Mouse (Mus musculus): Measurements from ENCODE around the gene Bach1. TPM values are rescaled to one million over a fixed set of nuclear protein-coding genes. Genes with fewer than 3 reads are reported as not detected.
"Not testable (repeated sequence)": the region's sequence is repeated elsewhere in the genome, so short reads cannot be mapped to it uniquely, and the experiment has no call there.

Bach1 gene
- polyA plus RNA-seq, 1 experiment: 4.9 TPM

- Histone ChIP-seq H3K4me3 (ENCODE audit: insufficient read depth, poor library complexity, severe bottlenecking) (no peak overlapping the region), H3K79me3 (ENCODE audit: low read depth) (no peaks in the 10 kb centered on the region), H3K27me3 (ENCODE audit: control insufficient read depth, insufficient read depth, insufficient read length) (no peaks in the 10 kb centered on the region), H3K79me2 (ENCODE audit: control insufficient read depth, insufficient read depth) (no peaks in the 10 kb centered on the region), H3ac (ENCODE audit: control insufficient read depth, insufficient read length, low read depth) (no peak overlapping the region), H3K36me3 (ENCODE audit: control insufficient read depth, insufficient read depth) (no peaks in the 10 kb centered on the region)
- TF ChIP-seq MAX (IDR thresholded peaks at IDR 0.05) (no peak), USF1 (IDR thresholded peaks at IDR 0.05; ENCODE audit: low read depth) (no peak), FOSL1 (IDR thresholded peaks at IDR 0.05; ENCODE audit: insufficient read depth, low read length, poor library complexity, severe bottlenecking) (no peak), MYOG (IDR thresholded peaks at IDR 0.05; ENCODE audit: control insufficient read depth, extremely low read depth, insufficient read length) (no peak), MYOD1 (IDR thresholded peaks at IDR 0.05; ENCODE audit: control insufficient read depth, insufficient read length, low read depth) (no peak), CTCF (IDR thresholded peaks at IDR 0.05; ENCODE audit: control insufficient read depth, insufficient read depth, insufficient read length) (no peak), CEBPB (IDR thresholded peaks at IDR 0.05; ENCODE audit: low read depth) (no peak)
Measured at GRCm38 (mm10) chr16:87680912-87681634, 17.7 kb upstream of the Bach1 start.

- no peaks in the 10 kb centered on the region for H3K36me3 ChIP-seq (ENCODE audit: control insufficient read depth, insufficient read depth)
- no peaks in the 10 kb centered on the region for H3K79me3 ChIP-seq (ENCODE audit: low read depth)
- no peak overlapping the region for H3K4me3 ChIP-seq (ENCODE audit: insufficient read depth, poor library complexity, severe bottlenecking)
- no peaks in the 10 kb centered on the region for H3K79me2 ChIP-seq (ENCODE audit: control insufficient read depth, insufficient read depth)
- H3K27me3 ChIP-seq (ENCODE audit: control insufficient read depth, insufficient read depth, insufficient read length): no peaks in the 10 kb centered on the region
- TF ChIP-seq MAX (IDR thresholded peaks at IDR 0.05): no peak
- no peak for TF ChIP-seq FOSL1 (IDR thresholded peaks at IDR 0.05; ENCODE audit: insufficient read depth, low read length, poor library complexity, severe bottlenecking)
- TF ChIP-seq MYOG (IDR thresholded peaks at IDR 0.05; ENCODE audit: control insufficient read depth, extremely low read depth, insufficient read length): no peak
- no peak for TF ChIP-seq USF1 (IDR thresholded peaks at IDR 0.05; ENCODE audit: low read depth)
- TF ChIP-seq CTCF (IDR thresholded peaks at IDR 0.05; ENCODE audit: control insufficient read depth, insufficient read depth, insufficient read length): no peak
- no peak for TF ChIP-seq CEBPB (IDR thresholded peaks at IDR 0.05; ENCODE audit: low read depth)
- no peak for TF ChIP-seq MYOD1 (IDR thresholded peaks at IDR 0.05; ENCODE audit: control insufficient read depth, insufficient read length, low read depth)
- H3ac ChIP-seq (ENCODE audit: control insufficient read depth, insufficient read length, low read depth): no peak overlapping the region
Measured at GRCm38 (mm10) chr16:87681848-87682247, 16.9 kb upstream of the Bach1 start.

GRCm38 (mm10) chr16:87686458-87686857, 12.3 kb upstream of the Bach1 start:
- H3K27me3 ChIP-seq (ENCODE audit: control insufficient read depth, insufficient read depth, insufficient read length): no peaks in the 10 kb centered on the region
- H3K79me2 ChIP-seq (ENCODE audit: control insufficient read depth, insufficient read depth): no peaks in the 10 kb centered on the region
- H3K36me3 ChIP-seq (ENCODE audit: control insufficient read depth, insufficient read depth): no peaks in the 10 kb centered on the region
- no peaks in the 10 kb centered on the region for H3K79me3 ChIP-seq (ENCODE audit: low read depth)
- no peak for TF ChIP-seq CTCF (IDR thresholded peaks at IDR 0.05; ENCODE audit: control insufficient read depth, insufficient read depth, insufficient read length)
- TF ChIP-seq MYOD1 (IDR thresholded peaks at IDR 0.05; ENCODE audit: control insufficient read depth, insufficient read length, low read depth): no peak
- no peak for TF ChIP-seq CEBPB (IDR thresholded peaks at IDR 0.05; ENCODE audit: low read depth)
- no peak for TF ChIP-seq MAX (IDR thresholded peaks at IDR 0.05)
- TF ChIP-seq MYOG (IDR thresholded peaks at IDR 0.05; ENCODE audit: control insufficient read depth, extremely low read depth, insufficient read length): no peak
- no peak for TF ChIP-seq FOSL1 (IDR thresholded peaks at IDR 0.05; ENCODE audit: insufficient read depth, low read length, poor library complexity, severe bottlenecking)
- no peak for TF ChIP-seq USF1 (IDR thresholded peaks at IDR 0.05; ENCODE audit: low read depth)
- no peak overlapping the region for H3K4me3 ChIP-seq (ENCODE audit: insufficient read depth, poor library complexity, severe bottlenecking)
- no peak overlapping the region for H3ac ChIP-seq (ENCODE audit: control insufficient read depth, insufficient read length, low read depth)

GRCm38 (mm10) chr16:87687346-87687745, 11.4 kb upstream of the Bach1 start:
- H3K4me3 ChIP-seq (ENCODE audit: insufficient read depth, poor library complexity, severe bottlenecking): no peak overlapping the region
- no peaks in the 10 kb centered on the region for H3K36me3 ChIP-seq (ENCODE audit: control insufficient read depth, insufficient read depth)
- no peak overlapping the region for H3ac ChIP-seq (ENCODE audit: control insufficient read depth, insufficient read length, low read depth)
- TF ChIP-seq USF1 (IDR thresholded peaks at IDR 0.05; ENCODE audit: low read depth) (no peak), MAX (IDR thresholded peaks at IDR 0.05) (no peak), FOSL1 (IDR thresholded peaks at IDR 0.05; ENCODE audit: insufficient read depth, low read length, poor library complexity, severe bottlenecking) (no peak), CTCF (IDR thresholded peaks at IDR 0.05; ENCODE audit: control insufficient read depth, insufficient read depth, insufficient read length) (no peak)
- H3K79me2 ChIP-seq (ENCODE audit: control insufficient read depth, insufficient read depth): no peaks in the 10 kb centered on the region
- H3K79me3 ChIP-seq (ENCODE audit: low read depth): no peaks in the 10 kb centered on the region
- H3K27me3 ChIP-seq (ENCODE audit: control insufficient read depth, insufficient read depth, insufficient read length): no peaks in the 10 kb centered on the region

- H3ac ChIP-seq (ENCODE audit: control insufficient read depth, insufficient read length, low read depth); H3K79me2 ChIP-seq (ENCODE audit: control insufficient read depth, insufficient read depth); H3K79me3 ChIP-seq (ENCODE audit: low read depth); H3K36me3 ChIP-seq (ENCODE audit: control insufficient read depth, insufficient read depth); H3K4me3 ChIP-seq (ENCODE audit: insufficient read depth, poor library complexity, severe bottlenecking); H3K27me3 ChIP-seq (ENCODE audit: control insufficient read depth, insufficient read depth, insufficient read length): not testable (repeated sequence)
Measured at GRCm38 (mm10) chr16:87688328-87688727, 10.4 kb upstream of the Bach1 start.

GRCm38 (mm10) chr16:87688823-87689222, 9.9 kb upstream of the Bach1 start:
- H3K27me3 ChIP-seq (ENCODE audit: control insufficient read depth, insufficient read depth, insufficient read length); H3K4me3 ChIP-seq (ENCODE audit: insufficient read depth, poor library complexity, severe bottlenecking); H3K79me3 ChIP-seq (ENCODE audit: low read depth); H3ac ChIP-seq (ENCODE audit: control insufficient read depth, insufficient read length, low read depth); H3K79me2 ChIP-seq (ENCODE audit: control insufficient read depth, insufficient read depth); H3K36me3 ChIP-seq (ENCODE audit: control insufficient read depth, insufficient read depth): not testable (repeated sequence)

Data from C2C12 (cell line).